Mouse (Mus musculus): ENCODE results near the gene Tmem174.

Gene Tmem174

GRCm38 (mm10) chr13:98637145-98637544 is at the start of gene Tmem174:
Gene Tmem174 (minus strand): TSS chr13:98637410.
- DNase-seq (ENCODE audit: low spot score in 2 of 2): no peak

- DNase-seq (ENCODE audit: low spot score in 2 of 2): no peak
Measured at GRCm38 (mm10) chr13:98684144-98684900, 47.1 kb upstream of the Tmem174 start.

GRCm38 (mm10) chr13:98683412-98683811 is 46.2 kb upstream of the Tmem174 start:
- DNase-seq (ENCODE audit: low spot score in 2 of 2): no peak

- no peak for DNase-seq (ENCODE audit: low spot score in 2 of 2)
Measured at GRCm38 (mm10) chr13:98680470-98681060, 43.4 kb upstream of the Tmem174 start.

- no peak for DNase-seq (ENCODE audit: low spot score in 2 of 2)
Measured at GRCm38 (mm10) chr13:98679631-98680041, 42.4 kb upstream of the Tmem174 start.

- no peak for DNase-seq (ENCODE audit: low spot score in 2 of 2)
Measured at GRCm38 (mm10) chr13:98679230-98679629, 42.0 kb upstream of the Tmem174 start.

GRCm38 (mm10) chr13:98673922-98674321 is 36.7 kb upstream of the Tmem174 start:
- no peak for DNase-seq (ENCODE audit: low spot score in 2 of 2)

- no peak for DNase-seq (ENCODE audit: low spot score in 2 of 2)
Measured at GRCm38 (mm10) chr13:98669296-98669695, 32.1 kb upstream of the Tmem174 start.

- DNase-seq (ENCODE audit: low spot score in 2 of 2): peak in 1 of 2 experiments; percentile 17
Measured at GRCm38 (mm10) chr13:98667316-98667715, 30.1 kb upstream of the Tmem174 start.

- peak in 1 of 2 experiments; percentile 46 for DNase-seq (ENCODE audit: low spot score in 2 of 2)
Measured at GRCm38 (mm10) chr13:98665240-98665639, 28.0 kb upstream of the Tmem174 start.

- DNase-seq (ENCODE audit: low spot score in 2 of 2): no peak
Measured at GRCm38 (mm10) chr13:98662173-98662675, 25.0 kb upstream of the Tmem174 start.

GRCm38 (mm10) chr13:98656034-98656471 is 18.8 kb upstream of the Tmem174 start:
- DNase-seq (ENCODE audit: low spot score in 2 of 2): peak in 1 of 2 experiments; percentile 28

GRCm38 (mm10) chr13:98655346-98655745 is 18.1 kb upstream of the Tmem174 start:
- no peak for DNase-seq (ENCODE audit: low spot score in 2 of 2)

GRCm38 (mm10) chr13:98654129-98654939 is 17.1 kb upstream of the Tmem174 start:
- peak; percentile 68 to 89 for DNase-seq (ENCODE audit: low spot score in 2 of 2)

GRCm38 (mm10) chr13:98652194-98652593 is 15.0 kb upstream of the Tmem174 start:
- no peak for DNase-seq (ENCODE audit: low spot score in 2 of 2)

GRCm38 (mm10) chr13:98651228-98651977 is 14.2 kb upstream of the Tmem174 start:
- DNase-seq (ENCODE audit: low spot score in 2 of 2): peak; percentile 14 to 24

- no peak for DNase-seq (ENCODE audit: low spot score in 2 of 2)
Measured at GRCm38 (mm10) chr13:98647775-98648568, 10.8 kb upstream of the Tmem174 start.

GRCm38 (mm10) chr13:98638507-98639166 is 1.4 kb upstream of the Tmem174 start:
- no peak for DNase-seq (ENCODE audit: low spot score in 2 of 2)

GRCm38 (mm10) chr13:98636571-98636970 is 639 bp downstream of the Tmem174 start:
- DNase-seq (ENCODE audit: low spot score in 2 of 2): no peak
